Mouse (Mus musculus): ENCODE data around the gene Gm36210. TPM values are rescaled to one million over a fixed set of nuclear protein-coding genes. Genes with fewer than 3 reads are reported as not detected.

The Gm36210 gene
- polyA plus RNA-seq, 1 experiment from 2014 or later = not detected

GRCm38 (mm10) chr7:4876753-4877221 is 29.5 kb downstream of the Gm36210 start, which contains the start of gene Isoc2a:
Isoc2a (plus strand) TSS chr7:4877153.
- WGBS (ENCODE audit: insufficient replicate concordance) = under 1% methylated on average over 17 of the region's 22 CpGs
- Histone ChIP-seq H3K9ac (ENCODE audit: low read depth, low read length) (peak within 1 kb of the TSS; percentile 72), H3K27ac (ENCODE audit: low read length) (peak within 1 kb of the TSS; percentile 76), H3K27me3 (ENCODE audit: control insufficient read depth, insufficient read depth, low read depth, low read length) (no peaks in the 10 kb centered on the region), H3K4me2 (ENCODE audit: low read depth, low read length) (peak within 1 kb of the TSS; percentile 97), H3K4me3 (ENCODE audit: low read depth, low read length) (peak within 1 kb of the TSS; percentile 70), H3K9me3 (replicated peaks; ENCODE audit: control insufficient read depth, low read length) (no peaks in the 10 kb centered on the region), H3K36me3 (ENCODE audit: control insufficient read depth, insufficient read depth) (no peaks in the 10 kb centered on the region), H3K4me1 (ENCODE audit: control insufficient read depth, low read depth, low read length) (peaks cover 22% of the 10 kb centered on the region)
- ATAC-seq (ENCODE audit: low read depth) = peak; percentile 100

GRCm38 (mm10) chr7:4870133-4870532 is 36.2 kb downstream of the Gm36210 start, which contains the start of gene Isoc2b:
Isoc2b (minus strand) TSS chr7:4870258.
- Histone ChIP-seq H3K36me3 (ENCODE audit: control insufficient read depth, insufficient read depth) (no peaks in the 10 kb centered on the region), H3K4me2 (ENCODE audit: low read depth, low read length) (no peak within 1 kb of the TSS), H3K4me1 (ENCODE audit: control insufficient read depth, low read depth, low read length) (peaks cover 6% of the 10 kb centered on the region), H3K4me3 (ENCODE audit: low read depth, low read length) (no peak within 1 kb of the TSS), H3K27me3 (ENCODE audit: control insufficient read depth, insufficient read depth, low read depth, low read length) (no peaks in the 10 kb centered on the region), H3K9ac (ENCODE audit: low read depth, low read length) (no peak within 1 kb of the TSS), H3K27ac (ENCODE audit: low read length) (no peak within 1 kb of the TSS), H3K9me3 (replicated peaks; ENCODE audit: control insufficient read depth, low read length) (no peaks in the 10 kb centered on the region)
- WGBS (ENCODE audit: insufficient replicate concordance) = 41% methylated on average over 6 of the region's 6 CpGs
- no peak for ATAC-seq (ENCODE audit: low read depth)

GRCm38 (mm10) chr7:4866631-4867180 is 39.6 kb downstream of the Gm36210 start:
- WGBS (ENCODE audit: insufficient replicate concordance) = 32% methylated on average over 10 of the region's 10 CpGs
- Histone ChIP-seq H3K9me3 (replicated peaks; ENCODE audit: control insufficient read depth, low read length) (no peaks in the 10 kb centered on the region), H3K4me2 (ENCODE audit: low read depth, low read length) (peak overlapping the region; percentile 63), H3K4me3 (ENCODE audit: low read depth, low read length) (peak overlapping the region; percentile 71), H3K4me1 (ENCODE audit: control insufficient read depth, low read depth, low read length) (peaks cover 6% of the 10 kb centered on the region), H3K27ac (ENCODE audit: low read length) (peak overlapping the region; percentile 43; the same call in 1 of the 2 replicates), H3K9ac (ENCODE audit: low read depth, low read length) (peak overlapping the region; percentile 78), H3K36me3 (ENCODE audit: control insufficient read depth, insufficient read depth) (no peaks in the 10 kb centered on the region), H3K27me3 (ENCODE audit: control insufficient read depth, insufficient read depth, low read depth, low read length) (no peaks in the 10 kb centered on the region)
- no peak for ATAC-seq (ENCODE audit: low read depth)

GRCm38 (mm10) chr7:4865579-4866493 is 40.5 kb downstream of the Gm36210 start:
- Histone ChIP-seq H3K27ac (ENCODE audit: low read length) (peak overlapping the region; percentile 43), H3K4me2 (ENCODE audit: low read depth, low read length) (peak overlapping the region; percentile 63), H3K4me3 (ENCODE audit: low read depth, low read length) (peak overlapping the region; percentile 71), H3K9me3 (replicated peaks; ENCODE audit: control insufficient read depth, low read length) (no peaks in the 10 kb centered on the region), H3K9ac (ENCODE audit: low read depth, low read length) (peak overlapping the region; percentile 78), H3K36me3 (ENCODE audit: control insufficient read depth, insufficient read depth) (no peaks in the 10 kb centered on the region), H3K4me1 (ENCODE audit: control insufficient read depth, low read depth, low read length) (peaks cover 6% of the 10 kb centered on the region), H3K27me3 (ENCODE audit: control insufficient read depth, insufficient read depth, low read depth, low read length) (no peaks in the 10 kb centered on the region)
- peak; percentile 100 for ATAC-seq (ENCODE audit: low read depth)
- WGBS (ENCODE audit: insufficient replicate concordance) = 5% methylated on average over 40 of the region's 40 CpGs

GRCm38 (mm10) chr7:4865090-4865489 is 41.2 kb downstream of the Gm36210 start:
- Histone ChIP-seq H3K4me1 (ENCODE audit: control insufficient read depth, low read depth, low read length) (peaks cover 6% of the 10 kb centered on the region), H3K27ac (ENCODE audit: low read length) (no peak overlapping the region), H3K9ac (ENCODE audit: low read depth, low read length) (no peak overlapping the region; the same call in 1 of the 2 replicates), H3K36me3 (ENCODE audit: control insufficient read depth, insufficient read depth) (no peaks in the 10 kb centered on the region), H3K4me3 (ENCODE audit: low read depth, low read length) (peak overlapping the region; percentile 71), H3K27me3 (ENCODE audit: control insufficient read depth, insufficient read depth, low read depth, low read length) (no peaks in the 10 kb centered on the region), H3K9me3 (replicated peaks; ENCODE audit: control insufficient read depth, low read length) (no peaks in the 10 kb centered on the region), H3K4me2 (ENCODE audit: low read depth, low read length) (peak overlapping the region; percentile 54)
- WGBS (ENCODE audit: insufficient replicate concordance) = 58% methylated on average over 5 of the region's 5 CpGs
- ATAC-seq (ENCODE audit: low read depth) = no peak

GRCm38 (mm10) chr7:4864130-4864845 is 42.0 kb downstream of the Gm36210 start:
- 65% methylated on average over 5 of the region's 5 CpGs for WGBS (ENCODE audit: insufficient replicate concordance)
- Histone ChIP-seq H3K27ac (ENCODE audit: low read length) (no peak overlapping the region), H3K27me3 (ENCODE audit: control insufficient read depth, insufficient read depth, low read depth, low read length) (no peaks in the 10 kb centered on the region), H3K9ac (ENCODE audit: low read depth, low read length) (no peak overlapping the region), H3K4me3 (ENCODE audit: low read depth, low read length) (no peak overlapping the region), H3K9me3 (replicated peaks; ENCODE audit: control insufficient read depth, low read length) (no peaks in the 10 kb centered on the region), H3K4me1 (ENCODE audit: control insufficient read depth, low read depth, low read length) (peaks cover 6% of the 10 kb centered on the region), H3K4me2 (ENCODE audit: low read depth, low read length) (no peak overlapping the region), H3K36me3 (ENCODE audit: control insufficient read depth, insufficient read depth) (no peaks in the 10 kb centered on the region)
- no peak for ATAC-seq (ENCODE audit: low read depth)

GRCm38 (mm10) chr7:4863541-4864080 is 42.7 kb downstream of the Gm36210 start:
- H3K9me3 ChIP-seq (replicated peaks; ENCODE audit: control insufficient read depth, low read length) = no peaks in the 10 kb centered on the region
- no peak overlapping the region for H3K4me2 ChIP-seq (ENCODE audit: low read depth, low read length)
- peaks cover 6% of the 10 kb centered on the region for H3K4me1 ChIP-seq (ENCODE audit: control insufficient read depth, low read depth, low read length)
- WGBS (ENCODE audit: insufficient replicate concordance) = 57% methylated on average over 7 of the region's 7 CpGs
- H3K36me3 ChIP-seq (ENCODE audit: control insufficient read depth, insufficient read depth) = no peaks in the 10 kb centered on the region
- no peak overlapping the region for H3K27ac ChIP-seq (ENCODE audit: low read length)
- ATAC-seq (ENCODE audit: low read depth) = no peak
- H3K27me3 ChIP-seq (ENCODE audit: control insufficient read depth, insufficient read depth, low read depth, low read length) = no peaks in the 10 kb centered on the region
- H3K4me3 ChIP-seq (ENCODE audit: low read depth, low read length) = no peak overlapping the region
- no peak overlapping the region for H3K9ac ChIP-seq (ENCODE audit: low read depth, low read length)

GRCm38 (mm10) chr7:4863041-4863440 is 43.3 kb downstream of the Gm36210 start:
- H3K27ac ChIP-seq (ENCODE audit: low read length) = no peak overlapping the region
- H3K4me1 ChIP-seq (ENCODE audit: control insufficient read depth, low read depth, low read length) = peaks cover 6% of the 10 kb centered on the region
- H3K9ac ChIP-seq (ENCODE audit: low read depth, low read length) = no peak overlapping the region

More at GRCm38 (mm10) chr7:4863041-4863440, 43.3 kb downstream of the Gm36210 start:
- ATAC-seq (ENCODE audit: low read depth) = no peak
- Histone ChIP-seq H3K4me3 (ENCODE audit: low read depth, low read length) (no peak overlapping the region), H3K9me3 (replicated peaks; ENCODE audit: control insufficient read depth, low read length) (no peaks in the 10 kb centered on the region), H3K36me3 (ENCODE audit: control insufficient read depth, insufficient read depth) (no peaks in the 10 kb centered on the region), H3K4me2 (ENCODE audit: low read depth, low read length) (no peak overlapping the region), H3K27me3 (ENCODE audit: control insufficient read depth, insufficient read depth, low read depth, low read length) (no peaks in the 10 kb centered on the region)
- 38% methylated on average over 1 of the region's 1 CpGs for WGBS (ENCODE audit: insufficient replicate concordance)

All from liver, embryonic 16.5 days (tissue).